Mouse (Mus musculus): ENCODE data around the gene Kif5a. TPM values are rescaled to one million over a fixed set of nuclear protein-coding genes. Genes with fewer than 3 reads are reported as not detected.
"Not testable (repeated sequence)": the region's sequence is repeated elsewhere in the genome, so short reads cannot be mapped to it uniquely, and the experiment has no call there.

The Kif5a gene
- total RNA-seq, 2 experiments from 2014 or later, result 712 to 736 TPM

DNA sequence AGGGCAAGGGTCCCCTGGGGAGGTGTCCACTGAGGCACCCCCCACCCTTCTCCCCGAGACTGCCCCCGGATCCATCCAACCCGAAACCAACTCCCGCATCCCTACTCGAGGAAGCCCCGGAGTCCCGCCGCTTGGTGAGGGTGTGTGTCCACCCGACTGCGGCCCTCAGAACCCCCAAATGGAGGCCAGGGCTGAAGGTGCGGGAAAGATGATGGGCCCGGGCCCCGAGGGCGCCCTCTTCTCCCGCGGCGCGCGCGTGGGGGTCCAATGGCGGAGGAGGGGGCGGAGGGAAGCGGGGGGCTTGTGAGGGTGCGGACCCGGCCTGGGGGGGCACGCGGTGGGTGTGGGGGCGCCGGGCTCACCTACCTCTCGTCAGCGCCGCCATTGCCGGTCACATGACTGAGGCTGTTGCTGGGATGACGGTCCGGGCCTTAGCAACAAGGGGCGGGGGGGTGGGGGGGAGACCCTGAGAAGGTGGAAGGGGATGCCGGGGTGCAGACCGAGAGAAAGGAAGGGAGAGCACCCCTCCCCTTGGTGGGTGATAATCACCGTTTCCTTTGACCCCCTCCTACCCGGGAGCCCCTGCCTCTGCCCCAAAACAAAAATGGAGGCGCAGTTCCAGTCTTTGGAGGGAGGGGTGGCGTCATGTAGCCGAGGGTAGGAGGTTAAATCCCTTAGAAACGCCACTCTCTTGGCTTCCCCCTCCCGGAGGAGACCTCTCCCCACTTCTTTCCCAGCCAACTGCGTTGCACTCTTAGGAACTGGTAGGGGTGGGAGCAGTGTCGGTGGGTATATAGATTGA is 67.6 kb downstream of the Kif5a start, which contains the start of gene Dtx3:
TSS of gene Dtx3 (minus strand) at position 401 of the 802 bp plus-strand sequence.
- no peak for DNase-seq (ENCODE audit: extremely low spot score in 1 of 2, low spot score in 1 of 2)

GRCm38 (mm10) chr10:127194428-127195327 is 68.5 kb downstream of the Kif5a start:
- no peak for DNase-seq (ENCODE audit: extremely low spot score in 1 of 2, low spot score in 1 of 2)

GRCm38 (mm10) chr10:127193011-127193410 is 70.1 kb downstream of the Kif5a start:
- no peak for DNase-seq (ENCODE audit: extremely low spot score in 1 of 2, low spot score in 1 of 2)

- DNase-seq (ENCODE audit: extremely low spot score in 1 of 2, low spot score in 1 of 2), result not testable (repeated sequence)
Observed at GRCm38 (mm10) chr10:127192057-127192328, 71.2 kb downstream of the Kif5a start.

DNA sequence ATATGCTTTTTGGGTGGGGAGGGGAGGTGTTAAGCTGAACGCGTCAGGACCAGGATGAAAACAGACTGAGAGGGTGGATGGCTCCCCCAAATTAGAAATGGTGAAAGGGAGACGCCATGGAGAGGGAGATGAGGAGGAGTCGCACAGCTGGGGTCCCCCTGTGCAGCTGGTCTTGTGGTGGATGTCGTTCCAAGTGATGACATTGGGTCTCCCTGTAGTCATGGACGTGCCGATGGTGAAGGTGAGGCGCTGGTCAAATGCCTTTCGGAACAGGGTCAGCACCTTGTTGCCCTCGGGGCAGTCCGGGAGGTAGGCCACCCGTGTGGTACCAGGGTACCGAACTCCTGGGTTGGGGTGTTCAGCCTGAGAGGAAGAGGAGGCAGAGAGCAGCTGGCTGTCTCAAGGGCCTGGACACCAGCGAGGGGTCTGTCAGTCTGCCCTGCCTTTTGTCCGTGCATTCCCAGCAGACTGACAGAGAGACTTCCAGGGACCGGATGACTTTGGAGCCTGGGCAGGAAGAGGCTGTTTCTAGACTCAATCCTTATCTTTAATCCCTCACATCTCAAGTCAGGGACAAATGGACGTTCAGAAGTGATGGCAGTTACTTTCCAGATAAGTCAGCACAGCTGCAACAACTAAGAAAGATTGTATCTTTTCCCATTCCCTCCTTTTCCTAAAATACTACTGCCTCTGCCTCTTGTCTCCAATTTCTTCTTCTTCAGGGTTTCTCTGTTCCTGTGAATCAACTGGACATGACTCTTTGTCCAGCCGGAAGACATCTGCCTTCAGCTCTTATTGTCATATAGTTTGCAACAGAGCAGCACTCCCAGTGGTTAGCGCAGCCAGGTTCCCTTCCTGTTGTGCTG is 71.7 kb downstream of the Kif5a start:
- no peak for DNase-seq (ENCODE audit: extremely low spot score in 1 of 2, low spot score in 1 of 2)

- no peak for DNase-seq (ENCODE audit: extremely low spot score in 1 of 2, low spot score in 1 of 2)
Observed at GRCm38 (mm10) chr10:127190398-127191190, 72.6 kb downstream of the Kif5a start.

DNA sequence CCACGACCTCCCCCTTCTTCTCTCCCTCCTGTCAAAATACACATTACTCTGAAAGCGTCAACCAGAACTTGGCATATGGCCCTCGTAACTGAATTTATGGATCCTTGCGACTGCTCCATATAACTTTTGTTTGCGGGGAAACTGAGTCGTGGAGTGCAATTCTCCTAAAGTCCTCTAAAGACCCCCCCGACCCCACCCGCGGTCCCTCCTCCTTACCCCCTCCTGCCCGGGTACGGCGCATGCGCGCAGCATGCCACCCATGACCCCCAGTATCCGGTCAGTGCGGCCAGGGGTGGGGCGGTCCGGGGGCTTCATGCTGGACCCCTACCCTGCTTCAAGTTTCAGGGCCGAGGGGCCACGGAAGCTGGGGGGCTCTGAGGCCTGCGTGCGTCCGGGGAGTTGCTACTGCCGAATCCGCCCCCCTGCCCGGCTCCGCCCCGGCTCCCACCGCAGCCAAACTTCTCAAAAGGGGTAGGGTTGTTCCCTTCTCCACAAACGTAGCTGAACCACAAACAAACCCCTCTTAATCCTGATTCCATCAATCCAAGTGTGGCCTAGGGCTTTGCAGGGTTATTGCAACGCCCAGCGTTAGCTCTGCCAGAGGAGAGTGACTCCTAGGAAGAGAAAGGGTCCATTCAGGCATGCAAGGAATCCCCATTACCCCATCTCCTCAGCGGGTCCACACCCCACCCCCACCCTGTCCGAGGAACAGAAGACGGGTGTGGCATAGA is 73.3 kb downstream of the Kif5a start, which contains the start of gene Arhgef25:
TSS of gene Arhgef25 (minus strand) at position 433 of the 731 bp plus-strand sequence.
- no peak for DNase-seq (ENCODE audit: extremely low spot score in 1 of 2, low spot score in 1 of 2)

DNA sequence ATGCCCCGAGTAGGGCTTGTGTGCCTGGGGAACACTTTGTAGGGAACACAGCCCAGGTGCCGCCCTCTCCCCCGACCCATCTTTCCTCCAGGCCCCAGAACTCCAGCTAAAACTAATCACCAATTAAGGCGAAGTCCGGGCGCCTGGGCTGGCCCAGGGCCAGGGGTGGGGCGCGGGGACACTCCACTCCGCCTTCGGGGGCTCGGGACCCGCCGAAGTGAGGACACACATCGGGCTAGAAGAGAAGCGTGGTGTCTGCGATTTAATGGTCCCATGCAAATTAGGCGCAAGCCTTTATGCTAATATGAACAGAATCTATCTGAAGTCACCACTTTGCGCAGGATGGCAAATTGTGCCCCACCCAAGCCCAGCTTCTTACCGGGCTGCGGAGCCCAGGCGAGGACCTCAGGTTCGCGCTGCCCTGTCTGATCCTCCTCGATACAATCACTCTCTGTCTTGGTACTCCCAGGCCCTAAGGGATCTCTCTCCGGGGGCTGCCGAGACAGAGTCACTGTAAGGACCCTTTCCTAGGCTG is 74.0 kb downstream of the Kif5a start:
- DNase-seq (ENCODE audit: extremely low spot score in 1 of 2, low spot score in 1 of 2), result peak in 1 of 2 experiments; percentile 24

GRCm38 (mm10) chr10:127188465-127189115 is 74.6 kb downstream of the Kif5a start:
- peak in 1 of 2 experiments; percentile 53 for DNase-seq (ENCODE audit: extremely low spot score in 1 of 2, low spot score in 1 of 2)

DNA sequence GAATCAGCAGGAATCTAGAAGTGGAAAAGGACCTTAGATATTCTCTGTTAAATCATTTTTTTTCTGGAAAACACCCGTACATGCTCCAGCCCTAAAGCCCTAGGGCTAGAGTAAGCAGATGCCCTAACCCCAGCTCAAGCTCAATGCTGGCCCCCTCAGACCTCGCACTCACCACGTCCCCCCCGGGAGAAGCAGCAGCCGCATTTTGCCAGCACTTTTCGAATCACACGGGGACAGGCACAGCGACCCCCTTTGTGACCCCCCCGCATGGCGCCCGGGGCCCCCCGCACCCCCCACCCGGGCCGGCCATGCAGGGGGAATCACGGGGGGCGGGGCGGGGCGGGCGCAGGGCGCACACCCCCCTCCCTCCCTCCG is 75.1 kb downstream of the Kif5a start:
- DNase-seq (ENCODE audit: extremely low spot score in 1 of 2, low spot score in 1 of 2), result no peak

GRCm38 (mm10) chr10:127187371-127188078 is 75.6 kb downstream of the Kif5a start:
- DNase-seq (ENCODE audit: extremely low spot score in 1 of 2, low spot score in 1 of 2), result peak in 1 of 2 experiments; percentile 56

DNA sequence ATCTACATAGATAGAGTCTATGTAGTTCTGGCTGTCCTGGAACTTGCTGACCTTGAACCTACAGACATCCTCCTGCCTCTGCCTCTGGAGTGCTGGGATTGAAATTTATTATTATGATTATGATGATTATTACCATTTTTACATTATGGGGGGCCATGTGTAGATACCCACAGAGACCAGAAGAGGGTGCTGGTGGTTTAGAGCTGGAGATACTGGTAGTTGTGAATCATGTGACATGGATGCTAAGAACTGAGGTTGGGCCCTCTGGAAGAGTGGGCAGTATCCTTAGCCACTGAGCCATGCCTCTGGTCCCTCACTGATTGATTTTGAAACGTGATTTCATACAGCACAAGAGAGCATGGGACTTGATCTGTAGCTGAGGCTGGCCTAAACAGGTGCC is 76.7 kb downstream of the Kif5a start:
- no peak for DNase-seq (ENCODE audit: extremely low spot score in 1 of 2, low spot score in 1 of 2)

DNA sequence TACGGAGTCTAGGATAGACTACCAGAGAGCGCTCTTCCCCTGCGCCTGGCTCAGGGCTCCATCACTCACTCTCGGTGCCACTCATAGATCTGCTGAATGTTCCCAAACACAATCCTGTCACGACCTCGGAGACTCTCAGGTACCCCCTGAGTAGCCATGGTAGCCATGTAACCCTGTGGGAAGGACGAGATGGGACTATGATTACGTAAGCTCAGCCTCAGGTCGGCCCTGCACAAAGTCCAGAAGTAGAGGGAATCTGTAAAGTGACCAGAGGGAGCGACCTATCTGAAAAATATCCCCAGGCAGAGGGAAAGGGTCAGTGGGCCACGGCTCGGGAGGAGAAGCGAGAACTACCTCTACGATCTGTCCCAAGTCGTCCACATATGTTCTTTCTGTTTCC is 77.6 kb downstream of the Kif5a start:
- DNase-seq (ENCODE audit: extremely low spot score in 1 of 2, low spot score in 1 of 2), result no peak

DNA sequence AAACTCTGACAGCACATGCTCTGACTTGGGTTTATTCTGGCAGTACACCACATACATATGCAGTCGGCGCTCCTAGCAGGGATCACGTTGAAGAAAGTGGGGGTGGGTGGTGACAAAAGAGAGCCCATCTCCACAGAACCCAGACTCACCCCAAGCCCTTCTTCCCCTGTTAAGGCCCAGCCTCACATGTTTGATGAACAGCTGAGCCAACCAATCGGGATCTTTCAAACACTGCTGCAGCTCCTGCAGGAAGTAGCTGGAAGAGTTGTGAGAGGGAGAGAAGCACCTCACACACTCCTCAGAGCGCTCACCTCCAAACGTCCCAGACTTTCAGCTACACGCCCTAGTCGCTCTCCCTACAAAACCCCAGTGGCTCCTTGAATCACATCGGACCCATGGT is 78.0 kb downstream of the Kif5a start:
- DNase-seq (ENCODE audit: extremely low spot score in 1 of 2, low spot score in 1 of 2), result no peak

- DNase-seq (ENCODE audit: extremely low spot score in 1 of 2, low spot score in 1 of 2), result no peak
Observed at GRCm38 (mm10) chr10:127183759-127184158, 79.4 kb downstream of the Kif5a start.

GRCm38 (mm10) chr10:127182624-127183023 is 80.5 kb downstream of the Kif5a start:
- DNase-seq (ENCODE audit: extremely low spot score in 1 of 2, low spot score in 1 of 2), result no peak

GRCm38 (mm10) chr10:127181566-127181965 is 81.6 kb downstream of the Kif5a start:
- DNase-seq (ENCODE audit: extremely low spot score in 1 of 2, low spot score in 1 of 2), result no peak

GRCm38 (mm10) chr10:127180695-127181047 is 82.5 kb downstream of the Kif5a start:
- no peak for DNase-seq (ENCODE audit: extremely low spot score in 1 of 2, low spot score in 1 of 2)
